Mouse (Mus musculus) bone marrow macrophage, adult 2 months (primary cell): Measurements from ENCODE around the gene Mamld1.

ENCODE experiments used
- CTCF ChIP-seq: IDR thresholded peaks from 2 replicates; pipeline ENCODE4 v1.5.1; 2012; ENCODE audit warnings: low read depth, mild to moderate bottlenecking, low read length, moderate library complexity
- POLR2A ChIP-seq: IDR thresholded peaks from 2 replicates; pipeline ENCODE4 v1.6.1; 2012; ENCODE audit warnings: mild to moderate bottlenecking, low read depth, low read length, borderline replicate concordance

DNA sequence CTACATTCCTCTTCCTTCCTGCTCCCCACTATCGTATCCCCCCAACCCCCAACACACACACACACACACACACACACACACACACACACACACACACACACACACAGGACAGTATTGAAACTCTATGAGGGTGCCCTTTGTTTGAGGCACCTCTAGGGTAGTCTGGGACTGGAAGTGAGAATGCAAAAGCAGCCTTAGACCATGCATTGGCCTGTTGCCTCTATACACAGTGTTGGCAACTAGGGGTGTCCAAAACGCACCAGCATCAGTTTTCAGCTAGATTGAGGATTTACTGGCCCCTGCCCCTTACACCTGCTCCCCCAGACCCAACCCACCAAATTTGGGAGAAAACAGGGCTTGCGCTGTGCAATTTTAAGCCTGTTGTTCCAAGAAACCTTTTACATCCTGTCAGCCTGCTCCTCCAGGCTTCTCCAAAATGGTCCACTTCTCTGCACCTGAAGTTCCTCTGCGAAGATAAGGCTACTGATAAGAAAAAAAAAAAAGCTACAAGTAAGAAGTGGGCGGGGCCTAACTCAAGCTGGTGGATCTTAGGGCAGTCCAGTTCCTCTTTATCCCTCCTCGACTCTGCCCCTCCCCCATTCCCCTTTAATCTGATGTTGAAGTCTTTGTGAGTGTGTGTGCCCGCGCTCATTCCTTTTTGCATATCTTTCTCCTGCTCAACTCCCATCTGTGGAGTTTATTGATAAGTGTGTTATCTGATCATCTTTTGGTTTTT lies 2.6 kb downstream of the Mamld1 start:
- TF ChIP-seq CTCF: no peak
- TF ChIP-seq POLR2A: no peak
